Mouse (Mus musculus) embryonic fibroblast, embryonic 13.5 days (primary cell): ENCODE data around the gene Exoc6b. TPM values are rescaled to one million over a fixed set of nuclear protein-coding genes. Genes with fewer than 3 reads are reported as not detected.
"Not testable (repeated sequence)": the region's sequence is repeated elsewhere in the genome, so short reads cannot be mapped to it uniquely, and the experiment has no call there.

Experiments
- H3K27ac ChIP-seq: 2 replicates; pipeline ENCODE4 v1.5.1; 2012; ENCODE audit warnings: low read length, control low read depth, inconsistent platforms; ENCODE audit not compliant: insufficient read depth
- H3K4me1 ChIP-seq: 2 replicates; pipeline ENCODE4 v1.6.1; 2011; ENCODE audit warnings: low read length; ENCODE audit not compliant: control insufficient read depth, insufficient read depth
- H3K4me3 ChIP-seq: 2 replicates; pipeline ENCODE4 v1.5.1; 2011; ENCODE audit warnings: mild to moderate bottlenecking, control low read depth, low read length; ENCODE audit not compliant: insufficient read depth
- CTCF ChIP-seq: IDR thresholded peaks from 2 replicates; pipeline ENCODE4 v1.5.1; 2011; ENCODE audit warnings: mild to moderate bottlenecking, control low read depth, low read length, moderate library complexity, borderline replicate concordance; ENCODE audit not compliant: insufficient read depth
- POLR2A ChIP-seq: IDR thresholded peaks from 2 replicates; pipeline ENCODE4 v1.6.1; 2011; ENCODE audit warnings: low read depth, mild to moderate bottlenecking, control low read depth, low read length, moderate library complexity
- polyA plus RNA-seq: library from polyadenylated mRNA; stranded (reverse); fragments of >200 nt; gene quantifications from 2 replicates; pipeline ENCODE4 v1.2.4, GENCODE M21; 2011; ENCODE audit warnings: low read depth; ENCODE audit not compliant: missing spikeins, insufficient read length

Gene Exoc6b
- polyA plus RNA-seq, 1 experiment: 34.0 TPM

GRCm38 (mm10) chr6:84617051-84617450 lies 452.3 kb downstream of the Exoc6b start:
- TF ChIP-seq POLR2A: no peak
- no peak for TF ChIP-seq CTCF
- Histone ChIP-seq H3K4me1 (no peaks in the 10 kb centered on the region), H3K27ac (no peak overlapping the region), H3K4me3 (no peak overlapping the region)

- H3K27ac ChIP-seq: no peak overlapping the region
- H3K4me1 ChIP-seq: no peaks in the 10 kb centered on the region
- H3K4me3 ChIP-seq: no peak overlapping the region
- TF ChIP-seq POLR2A: no peak
Measured at GRCm38 (mm10) chr6:84616586-84616985, 452.7 kb downstream of the Exoc6b start.

GRCm38 (mm10) chr6:84613561-84613960 lies 455.8 kb downstream of the Exoc6b start:
- no peak overlapping the region for H3K4me3 ChIP-seq
- H3K4me1 ChIP-seq: no peaks in the 10 kb centered on the region
- no peak for TF ChIP-seq POLR2A
- no peak for TF ChIP-seq CTCF
- no peak overlapping the region for H3K27ac ChIP-seq

- TF ChIP-seq CTCF (no peak), POLR2A (no peak)
- Histone ChIP-seq H3K4me1 (no peaks in the 10 kb centered on the region), H3K27ac (no peak overlapping the region), H3K4me3 (no peak overlapping the region)
Measured at GRCm38 (mm10) chr6:84601136-84601889, 468.0 kb downstream of the Exoc6b start.

GRCm38 (mm10) chr6:84599296-84599695 lies 470.0 kb downstream of the Exoc6b start:
- not testable (repeated sequence) for H3K27ac ChIP-seq, H3K4me1 ChIP-seq, H3K4me3 ChIP-seq

GRCm38 (mm10) chr6:84598725-84599124 lies 470.6 kb downstream of the Exoc6b start:
- no peak for TF ChIP-seq POLR2A
- no peak for TF ChIP-seq CTCF
- H3K4me1 ChIP-seq: no peaks in the 10 kb centered on the region
- H3K27ac ChIP-seq: no peak overlapping the region
- no peak overlapping the region for H3K4me3 ChIP-seq

GRCm38 (mm10) chr6:84594626-84595025 lies 474.7 kb downstream of the Exoc6b start:
- Histone ChIP-seq H3K4me1 (no peaks in the 10 kb centered on the region; the same call in 1 of the 2 replicates), H3K27ac (no peak overlapping the region), H3K4me3 (no peak overlapping the region)
- TF ChIP-seq POLR2A: no peak
- TF ChIP-seq CTCF: no peak

- H3K4me3 ChIP-seq: no peak within 1 kb of the TSS
- no peak within 1 kb of the TSS for H3K27ac ChIP-seq
- peaks cover 3% of the 10 kb centered on the region; the same call in 1 of the 2 replicates for H3K4me1 ChIP-seq
- no peak for TF ChIP-seq POLR2A
- TF ChIP-seq CTCF: no peak
Measured at GRCm38 (mm10) chr6:84593693-84594092, 475.6 kb downstream of the Exoc6b start, which contains the start of gene Cyp26b1. Cyp26b1 (minus strand) TSS chr6:84593908.

- peaks cover 3% of the 10 kb centered on the region; the same call in 1 of the 2 replicates for H3K4me1 ChIP-seq
- H3K27ac ChIP-seq: no peak overlapping the region
- H3K4me3 ChIP-seq: no peak overlapping the region
- TF ChIP-seq CTCF: no peak
- TF ChIP-seq POLR2A: no peak
Measured at GRCm38 (mm10) chr6:84590961-84591745, 478.2 kb downstream of the Exoc6b start.
